Mouse (Mus musculus) monocyte, adult 2 months (primary cell): ENCODE measurements around the gene Il12rb2.
A peak's percentile ranks its signal among the peaks of the same experiment; 100 is the strongest.

Source experiments
- DNase-seq, 2 experiments: peaks; one replicate each; pipeline ENCODE4 v3.0.0; 2022; ENCODE audit warnings: low spot score in 2 of 2, low read depth in 1 of 2

Gene Il12rb2

DNA sequence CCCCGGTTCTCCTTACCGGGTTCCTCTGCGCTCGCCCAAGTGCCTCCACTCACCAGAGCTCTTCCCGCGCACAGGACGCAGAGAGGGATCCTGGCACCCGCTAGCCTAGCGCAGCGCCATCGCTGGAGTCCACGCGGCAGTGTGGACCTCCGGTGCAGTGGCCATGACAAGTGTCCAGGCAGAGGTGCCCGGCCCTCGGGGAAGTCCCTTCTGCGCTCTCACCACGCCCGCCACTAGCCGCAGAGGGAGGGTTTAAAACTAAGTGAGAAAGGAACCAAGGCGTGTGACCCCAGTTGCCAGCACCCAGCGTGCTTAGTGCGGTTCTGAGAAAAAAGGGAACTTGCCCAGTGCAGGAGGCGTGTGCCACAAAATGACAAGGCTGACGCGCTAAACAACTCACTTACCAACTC is at the start of gene Il12rb2:
Il12rb2 (minus strand) TSS at position 207 of the 410 bp plus-strand sequence.
- DNase-seq: peak; percentile 62 to 75

GRCm38 (mm10) chr6:67421761-67422160 is 45.8 kb upstream of the Il12rb2 start:
- no peak for DNase-seq

DNA sequence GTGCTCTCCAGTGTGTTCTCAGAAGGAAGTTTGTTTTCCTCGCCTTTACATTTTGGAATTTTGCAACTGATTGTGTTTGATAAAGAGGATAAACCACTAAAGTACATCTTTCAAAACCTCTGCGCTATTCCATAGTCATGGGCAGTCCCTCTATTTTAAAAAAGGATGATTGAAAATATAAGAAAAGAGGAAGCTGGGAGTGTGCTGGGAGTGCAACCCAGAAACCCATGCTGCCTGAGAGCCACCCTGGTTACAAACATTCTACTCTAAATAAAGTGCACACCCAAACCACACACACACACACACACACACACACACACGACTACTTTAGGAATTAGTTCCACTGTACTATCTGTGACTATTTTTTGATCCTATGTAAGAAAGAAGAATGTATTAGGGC is 40.6 kb upstream of the Il12rb2 start:
- no peak for DNase-seq

- no peak for DNase-seq
Measured at GRCm38 (mm10) chr6:67415276-67415675, 39.3 kb upstream of the Il12rb2 start.

DNA sequence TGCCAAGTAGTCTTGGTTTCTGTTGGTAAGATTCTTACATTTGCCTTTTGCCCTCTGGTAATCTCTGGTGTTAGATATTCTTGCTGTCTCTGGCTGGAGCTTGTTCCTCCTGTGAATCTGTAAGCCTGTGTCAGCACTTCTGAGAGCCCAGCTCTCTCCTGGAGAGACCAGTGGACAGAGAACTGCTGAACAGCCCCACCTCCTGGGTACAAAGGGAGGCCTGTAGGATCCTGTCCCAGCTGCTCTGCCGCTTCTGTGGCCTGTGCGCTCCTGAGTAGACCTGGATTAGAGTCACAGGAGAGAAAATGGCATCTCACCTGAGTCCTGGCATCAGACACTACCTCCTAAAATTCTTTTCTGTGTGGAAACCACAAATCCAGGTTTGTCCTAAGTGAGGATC is 37.4 kb upstream of the Il12rb2 start:
- no peak for DNase-seq

DNA sequence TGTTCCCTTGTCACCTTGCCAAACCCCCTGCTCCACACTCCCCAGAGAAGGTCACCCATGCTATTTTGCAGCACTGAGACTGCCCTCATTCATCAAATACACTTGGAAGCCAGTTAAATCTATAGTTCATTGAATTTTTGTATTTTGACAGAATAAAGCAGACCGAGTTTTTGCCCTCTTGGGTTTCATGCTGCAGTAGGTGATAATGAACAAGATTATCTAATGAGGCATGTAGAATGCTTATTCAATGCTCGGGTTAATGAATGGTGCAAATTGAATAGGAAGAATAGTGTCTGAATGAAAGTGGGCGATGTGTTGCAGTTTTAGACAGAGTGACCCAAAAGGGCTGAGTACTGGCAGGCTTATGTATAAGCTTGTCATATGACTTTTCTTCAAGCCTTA is 29.3 kb upstream of the Il12rb2 start:
- DNase-seq: no peak

- DNase-seq: no peak
Measured at GRCm38 (mm10) chr6:67399551-67399950, 23.6 kb upstream of the Il12rb2 start.

- DNase-seq: no peak
Measured at GRCm38 (mm10) chr6:67365785-67366184, 10.2 kb downstream of the Il12rb2 start.

DNA sequence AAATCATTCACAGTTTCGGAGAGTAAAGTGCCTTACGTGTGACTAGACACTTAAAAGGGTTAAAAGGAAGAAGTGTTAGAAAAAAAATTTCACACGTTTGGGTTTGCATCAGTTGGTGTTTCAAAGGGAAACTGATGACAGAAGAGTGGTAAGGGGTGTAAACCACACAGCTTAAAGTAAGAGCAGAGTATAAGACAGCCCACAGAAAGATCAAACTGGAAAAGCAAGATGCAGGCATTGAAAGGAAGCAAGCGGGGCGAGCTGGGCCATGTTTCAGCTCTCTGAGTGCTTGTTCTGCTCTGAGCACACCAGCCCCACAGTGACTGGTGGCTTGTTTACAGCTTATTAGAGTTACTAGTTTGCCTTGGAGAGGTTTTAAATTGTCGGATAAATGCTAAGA is 27.9 kb downstream of the Il12rb2 start:
- no peak for DNase-seq

DNA sequence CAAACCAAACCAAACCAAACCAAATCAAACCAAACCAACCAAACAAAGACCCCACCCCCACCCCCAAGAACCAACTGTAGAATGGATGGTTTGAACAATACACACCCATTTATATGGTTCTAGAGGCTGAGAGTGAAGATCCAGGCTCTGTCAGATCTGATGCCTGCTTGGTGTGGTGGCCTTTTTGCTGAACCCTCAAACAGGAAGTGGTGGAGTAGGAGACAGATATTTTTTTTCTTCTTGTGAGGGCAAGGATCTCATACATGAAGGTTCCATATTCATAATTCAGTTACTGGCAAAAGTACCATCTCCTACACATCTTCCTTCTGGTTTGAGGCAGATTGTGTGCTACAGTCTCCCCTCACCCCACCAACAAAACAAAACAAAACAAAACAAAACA is 36.5 kb downstream of the Il12rb2 start:
- DNase-seq: no peak

DNA sequence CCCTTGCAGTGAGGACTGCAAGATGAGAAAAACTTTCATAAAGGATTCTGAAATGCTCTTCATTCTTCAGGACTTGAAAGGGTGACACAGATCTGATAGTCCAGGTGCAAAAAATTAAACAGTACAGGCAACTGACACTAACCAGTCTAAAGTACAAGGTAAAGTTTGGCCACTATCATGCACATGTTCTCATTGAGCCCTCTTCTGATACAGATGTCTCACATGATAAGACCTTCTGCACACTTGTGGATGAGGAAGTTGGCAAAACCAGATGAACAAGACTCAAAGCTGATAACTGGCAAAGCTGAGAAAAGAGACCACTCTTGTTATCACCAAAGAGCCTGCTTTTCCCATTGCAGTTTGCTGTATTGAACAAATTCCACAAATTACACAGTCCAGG is 38.0 kb downstream of the Il12rb2 start:
- DNase-seq: no peak

- DNase-seq: no peak
Measured at GRCm38 (mm10) chr6:67323788-67324187, 52.2 kb downstream of the Il12rb2 start.

- DNase-seq: no peak
Measured at GRCm38 (mm10) chr6:67318451-67318850, 57.5 kb downstream of the Il12rb2 start.

GRCm38 (mm10) chr6:67317827-67318338 is 58.1 kb downstream of the Il12rb2 start:
- DNase-seq: no peak

GRCm38 (mm10) chr6:67317068-67317467 is 58.9 kb downstream of the Il12rb2 start:
- DNase-seq: no peak

- no peak for DNase-seq
Measured at GRCm38 (mm10) chr6:67314697-67315096, 61.3 kb downstream of the Il12rb2 start.

DNA sequence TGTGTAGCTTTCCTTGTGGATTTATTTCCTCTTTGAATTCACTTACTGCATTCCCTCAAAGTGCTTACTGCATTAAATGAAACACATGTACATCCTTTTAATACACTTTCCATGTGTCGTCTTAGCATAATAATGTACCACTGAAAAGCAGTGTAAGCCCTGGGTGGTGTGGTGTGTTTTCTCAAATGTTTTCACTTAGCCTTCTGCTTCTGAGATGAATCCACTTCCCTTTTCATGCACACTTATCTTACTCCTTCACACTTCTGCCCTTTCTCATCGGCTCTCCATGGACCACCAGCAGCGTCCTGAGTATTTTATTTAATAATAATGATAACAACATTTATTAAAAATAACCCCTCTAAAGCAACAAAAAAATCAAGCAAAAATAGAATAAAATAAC is 66.2 kb downstream of the Il12rb2 start:
- no peak for DNase-seq

GRCm38 (mm10) chr6:67308994-67309393 is 67.0 kb downstream of the Il12rb2 start:
- no peak for DNase-seq

DNA sequence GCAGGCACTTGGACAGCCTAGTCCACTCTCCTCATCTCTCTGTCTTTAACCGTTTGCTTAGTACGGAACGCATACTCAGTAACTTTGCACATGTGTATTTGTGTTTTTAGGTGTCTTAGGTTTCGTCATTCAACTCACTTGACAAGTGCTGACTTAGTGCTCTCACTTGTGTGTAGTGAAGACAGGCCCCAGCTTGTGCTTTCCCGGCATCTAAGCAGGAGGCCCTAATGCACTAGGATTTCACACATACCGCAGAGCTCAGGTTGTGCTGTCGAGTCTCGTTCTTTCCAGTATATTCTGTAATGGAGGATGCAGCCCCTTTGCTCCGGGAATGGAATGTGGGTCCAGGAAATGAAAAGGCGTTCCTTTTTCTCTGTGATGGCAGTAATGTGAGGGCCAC is 72.8 kb downstream of the Il12rb2 start:
- no peak for DNase-seq

- DNase-seq: no peak
Measured at GRCm38 (mm10) chr6:67302471-67302870, 73.5 kb downstream of the Il12rb2 start.

DNA sequence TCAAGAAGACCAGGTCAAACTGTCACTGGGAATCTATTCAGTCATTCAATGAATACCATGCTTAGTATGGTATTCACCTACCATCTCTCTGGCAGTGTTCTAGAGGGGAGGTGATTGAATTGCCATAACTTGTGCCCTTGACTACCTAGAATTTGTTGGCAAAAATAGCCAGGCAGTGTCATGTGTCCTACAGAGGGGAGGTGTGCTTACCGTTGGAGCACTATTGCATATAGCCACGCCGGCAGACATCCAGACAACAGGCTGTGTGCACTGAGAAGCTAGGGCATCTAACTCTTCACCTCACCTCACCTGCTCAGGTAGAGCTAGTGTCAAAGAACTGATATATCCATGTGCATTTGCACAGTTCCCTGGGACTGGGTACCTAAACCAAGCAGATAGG is 74.8 kb downstream of the Il12rb2 start:
- DNase-seq: no peak

DNA sequence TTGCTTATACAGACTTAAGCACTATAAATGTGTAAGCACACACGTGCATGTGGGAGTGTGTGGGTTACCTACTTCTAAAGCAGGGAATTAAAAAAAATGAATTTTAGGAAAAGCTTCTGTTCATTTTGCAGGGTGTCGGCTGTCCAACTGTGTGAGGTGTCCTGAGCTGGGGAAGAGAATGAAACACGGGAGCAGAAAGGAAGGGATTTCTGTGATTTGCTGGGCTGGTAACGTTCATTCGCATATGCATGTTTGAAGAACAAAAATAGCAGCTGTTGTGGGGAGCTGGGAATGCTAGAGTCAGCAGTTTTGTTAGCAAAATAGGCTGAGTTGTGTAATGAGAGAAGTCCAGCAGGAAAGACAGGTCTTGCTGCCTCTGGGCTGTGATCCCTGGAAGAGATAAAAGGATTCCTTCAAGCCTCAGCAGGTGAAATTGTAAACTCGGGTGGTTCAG is 75.3 kb downstream of the Il12rb2 start:
- DNase-seq: no peak

- no peak for DNase-seq
Measured at GRCm38 (mm10) chr6:67300300-67300699, 75.7 kb downstream of the Il12rb2 start.

- no peak for DNase-seq
Measured at GRCm38 (mm10) chr6:67298742-67299141, 77.2 kb downstream of the Il12rb2 start.
